Mouse (Mus musculus) liver, postnatal 0 days (tissue): ENCODE measurements around the gene Ptpn14. TPM values are rescaled to one million over a fixed set of nuclear protein-coding genes. Genes with fewer than 3 reads are reported as not detected.
A peak's percentile ranks its signal among the peaks of the same experiment; 100 is the strongest.

ENCODE experiments used
- ATAC-seq: fragments of 200-750 bp; cut with Nextera tagmentation; 2 replicates; pipeline ENCODE4 v1.8.0; 2017; ENCODE audit warnings: mild to moderate bottlenecking, moderate library complexity
- DNase-seq: peaks from one replicate; pipeline ENCODE4 v3.0.0-alpha.2; 2016
- H3K27ac ChIP-seq: fragments of 300-500 bp; sonication (generic); 2 replicates; pipeline ENCODE4 v1.5.1; 2014; ENCODE audit warnings: antibody characterized with exemption, moderate library complexity, mild to moderate bottlenecking, low read depth
- H3K27me3 ChIP-seq: fragments of 300-500 bp; sonication (generic); 2 replicates; pipeline ENCODE4 v1.6.1; 2014; ENCODE audit warnings: low read length, control low read depth, mixed read lengths; ENCODE audit not compliant: insufficient read depth
- H3K36me3 ChIP-seq: fragments of 300-500 bp; sonication (generic); replicated peaks from 2 replicates; pipeline ENCODE4 v1.6.1; 2014; ENCODE audit warnings: mild to moderate bottlenecking, control low read depth, low read length, moderate library complexity, mixed read lengths; ENCODE audit not compliant: insufficient read depth
- H3K4me1 ChIP-seq: fragments of 300-500 bp; sonication (generic); 2 replicates; pipeline ENCODE4 v1.6.1; 2014; ENCODE audit warnings: antibody characterized with exemption, mild to moderate bottlenecking, control low read depth; ENCODE audit not compliant: insufficient read depth
- H3K4me2 ChIP-seq: fragments of 300-500 bp; sonication (generic); 2 replicates; pipeline ENCODE4 v1.6.1; 2014; ENCODE audit warnings: low read depth, mild to moderate bottlenecking, low read length, moderate library complexity, mixed read lengths
- H3K4me3 ChIP-seq: fragments of 300-500 bp; sonication (generic); 2 replicates; pipeline ENCODE4 v1.5.1; 2014; ENCODE audit warnings: low read depth, low read length
- H3K9ac ChIP-seq: fragments of 300-500 bp; sonication (generic); replicated peaks from 2 replicates; pipeline ENCODE4 v1.6.1; 2014; ENCODE audit warnings: mild to moderate bottlenecking, moderate library complexity
- H3K9me3 ChIP-seq: fragments of 300-500 bp; sonication (generic); 2 replicates; pipeline ENCODE4 v1.6.1; 2016; ENCODE audit warnings: mild to moderate bottlenecking, control low read depth, low read length, mixed read lengths
- CTCF ChIP-seq: sonication (generic); IDR thresholded peaks from 2 replicates; pipeline ENCODE4 v1.5.1; 2016; ENCODE audit warnings: antibody characterized with exemption, low read depth
- EP300 ChIP-seq: IDR thresholded peaks from 2 replicates; pipeline ENCODE4 v1.6.1; 2016; ENCODE audit warnings: antibody characterized with exemption, low read depth, mild to moderate bottlenecking
- WGBS: fragments of 180-500 bp; shearing (Covaris S2); extraction: QIAGEN DNeasy Blood & Tissue Kit; methylation state at CpG from one replicate; pipeline ENCODE4 v1.1.7; 2014; ENCODE audit not compliant: insufficient replicate concordance; 5-methylcytosine and 5-hydroxymethylcytosine counted together
- polyA plus RNA-seq: library from polyadenylated mRNA; unstranded; fragments of >200 nt; fragmentation: Nextera tagmentation; extraction: Ambion mirVana; gene quantifications from 2 replicates; pipeline ENCODE4 v1.2.1, GENCODE M21; 2015

Ptpn14 gene
- polyA plus RNA-seq, 1 experiment from 2014 or later: 0.33 TPM

DNA sequence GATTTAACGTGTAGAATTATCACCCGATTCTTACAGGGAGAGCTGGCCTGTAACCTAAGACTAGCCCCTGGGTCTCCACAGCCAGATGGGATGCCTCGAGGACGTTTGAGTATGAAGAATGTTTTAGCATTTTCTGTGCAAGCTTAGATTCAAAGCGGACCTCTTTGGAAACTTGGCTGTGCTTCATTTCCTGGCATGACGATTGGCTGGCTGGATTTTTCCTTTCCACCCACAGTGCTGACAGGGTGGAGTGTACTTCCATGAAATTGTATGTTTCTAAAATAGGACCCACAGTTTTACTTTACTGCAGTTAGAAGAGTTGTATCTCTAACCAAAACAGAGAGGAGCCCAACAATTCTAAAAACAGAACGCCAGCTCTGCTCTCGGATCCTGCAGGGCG lies 89.7 kb downstream of the Ptpn14 start:
- Histone ChIP-seq H3K4me1 (no peaks in the 10 kb centered on the region), H3K9ac (no peak overlapping the region), H3K9me3 (no peaks in the 10 kb centered on the region), H3K27ac (no peak overlapping the region), H3K36me3 (no peaks in the 10 kb centered on the region), H3K4me3 (no peak overlapping the region), H3K27me3 (no peaks in the 10 kb centered on the region), H3K4me2 (no peak overlapping the region)
- DNase-seq: no peak
- WGBS: 72% methylated on average over 9 of the region's 9 CpGs
- no peak for TF ChIP-seq EP300
- no peak for TF ChIP-seq CTCF
- ATAC-seq: no peak

- Histone ChIP-seq H3K4me1 (no peaks in the 10 kb centered on the region), H3K4me3 (no peak overlapping the region), H3K27me3 (no peaks in the 10 kb centered on the region), H3K36me3 (no peaks in the 10 kb centered on the region), H3K9ac (no peak overlapping the region), H3K27ac (no peak overlapping the region), H3K4me2 (no peak overlapping the region), H3K9me3 (no peaks in the 10 kb centered on the region)
- 63% methylated on average over 5 of the region's 5 CpGs for WGBS
- DNase-seq (no peak), ATAC-seq (no peak)
- no peak for TF ChIP-seq EP300
- no peak for TF ChIP-seq CTCF
These were observed 92.0 kb downstream of the Ptpn14 start for GRCm38 (mm10) chr1:189820111-189820510.

- Histone ChIP-seq H3K4me1 (no peaks in the 10 kb centered on the region), H3K9me3 (no peaks in the 10 kb centered on the region), H3K4me3 (no peak overlapping the region), H3K36me3 (no peaks in the 10 kb centered on the region), H3K9ac (no peak overlapping the region), H3K27ac (no peak overlapping the region), H3K4me2 (no peak overlapping the region), H3K27me3 (no peaks in the 10 kb centered on the region)
- DNase-seq (no peak), ATAC-seq (no peak)
- WGBS: 75% methylated on average over 5 of the region's 5 CpGs
- no peak for TF ChIP-seq CTCF
- no peak for TF ChIP-seq EP300
These were observed 96.4 kb downstream of the Ptpn14 start for GRCm38 (mm10) chr1:189824436-189824835.

- Histone ChIP-seq H3K4me3 (no peak overlapping the region), H3K4me2 (no peak overlapping the region), H3K36me3 (no peaks in the 10 kb centered on the region), H3K9me3 (no peaks in the 10 kb centered on the region), H3K4me1 (0 out of 2 replicates have a peak, but pooled peaks cover 6% of the 10 kb centered on the region), H3K27me3 (no peaks in the 10 kb centered on the region), H3K9ac (no peak overlapping the region), H3K27ac (no peak overlapping the region)
- TF ChIP-seq CTCF (no peak), EP300 (no peak)
- DNase-seq (no peak), ATAC-seq (peak; percentile 4; the same call in 1 of the 2 replicates)
- WGBS: 72% methylated on average over 4 of the region's 4 CpGs
These were observed 102.3 kb downstream of the Ptpn14 start for GRCm38 (mm10) chr1:189830391-189830790.

DNA sequence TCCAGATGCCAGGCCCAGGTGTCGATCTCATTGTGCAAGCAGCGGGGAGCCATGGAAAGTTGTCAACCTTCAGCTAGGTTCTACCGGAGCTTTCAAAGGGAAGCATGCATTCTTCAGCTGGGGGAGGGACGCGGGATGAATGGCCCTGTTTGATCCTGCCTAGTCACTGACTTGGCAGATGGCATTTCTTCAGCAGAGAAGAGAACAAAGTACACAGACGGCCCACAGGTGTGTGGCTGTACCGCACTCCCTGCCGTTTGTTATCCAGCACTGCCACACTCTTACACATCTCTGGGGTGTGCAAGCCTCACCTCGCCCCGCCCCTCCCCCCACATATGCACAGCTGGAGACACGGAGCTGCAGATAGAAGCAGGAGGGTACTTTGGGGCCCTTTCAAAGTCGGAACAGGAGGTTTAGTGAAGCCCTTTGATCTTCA lies 102.7 kb downstream of the Ptpn14 start:
- H3K4me1 ChIP-seq: 0 out of 2 replicates have a peak, but pooled peaks cover 6% of the 10 kb centered on the region
- no peaks in the 10 kb centered on the region for H3K9me3 ChIP-seq
- 25% methylated on average over 12 of the region's 12 CpGs for WGBS
- H3K4me3 ChIP-seq: no peak overlapping the region
- H3K4me2 ChIP-seq: 0 out of 2 replicates have a peak overlapping the region, but pooled peaks have one; percentile 35
- no peak overlapping the region for H3K27ac ChIP-seq
- H3K36me3 ChIP-seq: no peaks in the 10 kb centered on the region
- peak; percentile 51; the same call in 1 of the 2 replicates for TF ChIP-seq EP300
- 0 out of 2 replicates have a peak, but pooled peaks have one; percentile 3 for TF ChIP-seq CTCF
- ATAC-seq (peak; percentile 94), DNase-seq (peak; percentile 44)
- H3K9ac ChIP-seq: no peak overlapping the region
- H3K27me3 ChIP-seq: no peaks in the 10 kb centered on the region

GRCm38 (mm10) chr1:189833351-189833750 lies 105.3 kb downstream of the Ptpn14 start:
- no peak overlapping the region for H3K27ac ChIP-seq
- DNase-seq (no peak), ATAC-seq (no peak)
- H3K4me1 ChIP-seq: 0 out of 2 replicates have a peak, but pooled peaks cover 6% of the 10 kb centered on the region
- WGBS: 79% methylated on average over 7 of the region's 7 CpGs
- H3K4me3 ChIP-seq: no peak overlapping the region
- H3K9ac ChIP-seq: no peak overlapping the region
- no peaks in the 10 kb centered on the region for H3K27me3 ChIP-seq
- H3K36me3 ChIP-seq: no peaks in the 10 kb centered on the region
- TF ChIP-seq CTCF: no peak
- no peak for TF ChIP-seq EP300
- no peaks in the 10 kb centered on the region for H3K9me3 ChIP-seq
- no peak overlapping the region for H3K4me2 ChIP-seq
